Mouse (Mus musculus) forebrain, embryonic 10.5 days (tissue): ENCODE data around the gene Fam120a. TPM values are rescaled to one million over a fixed set of nuclear protein-coding genes. Genes with fewer than 3 reads are reported as not detected.
A peak's percentile ranks its signal among the peaks of the same experiment; 100 is the strongest.

ENCODE experiments used
- DNase-seq: peaks from one replicate; pipeline ENCODE4 v3.0.0-alpha.2; 2017; ENCODE audit warnings: low spot score; ENCODE audit errors: extremely low spot score
- H3K27ac ChIP-seq: fragments of 300-500 bp; sonication (generic); 2 replicates; pipeline ENCODE4 v1.5.1; 2016; ENCODE audit warnings: mild to moderate bottlenecking
- H3K27me3 ChIP-seq: fragments of 300-500 bp; sonication (generic); 2 replicates; pipeline ENCODE4 v1.6.1; 2016; ENCODE audit warnings: mild to moderate bottlenecking; ENCODE audit not compliant: poor library complexity, severe bottlenecking
- H3K36me3 ChIP-seq: fragments of 300-500 bp; sonication (generic); replicated peaks from 2 replicates; pipeline ENCODE4 v1.6.1; 2016; ENCODE audit warnings: mild to moderate bottlenecking, moderate library complexity
- H3K4me1 ChIP-seq: fragments of 300-500 bp; sonication (generic); 2 replicates; pipeline ENCODE4 v1.6.1; 2016
- H3K4me3 ChIP-seq: fragments of 300-500 bp; sonication (generic); 2 replicates; pipeline ENCODE4 v1.5.1; 2016; ENCODE audit warnings: mild to moderate bottlenecking, moderate library complexity
- H3K9me3 ChIP-seq: fragments of 300-500 bp; sonication (generic); 2 replicates; pipeline ENCODE4 v1.6.1; 2016; ENCODE audit warnings: mild to moderate bottlenecking, moderate library complexity
- WGBS: fragments of 180-500 bp; shearing (Covaris S2); methylation state at CpG from one replicate; pipeline ENCODE4 v1.1.7; 2016; 5-methylcytosine and 5-hydroxymethylcytosine counted together
- polyA plus RNA-seq: library from polyadenylated mRNA; unstranded; fragments of >200 nt; fragmentation: Nextera tagmentation; extraction: Ambion mirVana; gene quantifications from 2 replicates; pipeline ENCODE4 v1.2.1, GENCODE M21; 2016

Fam120a gene
- polyA plus RNA-seq, 1 experiment from 2014 or later, result 14.5 TPM

DNA sequence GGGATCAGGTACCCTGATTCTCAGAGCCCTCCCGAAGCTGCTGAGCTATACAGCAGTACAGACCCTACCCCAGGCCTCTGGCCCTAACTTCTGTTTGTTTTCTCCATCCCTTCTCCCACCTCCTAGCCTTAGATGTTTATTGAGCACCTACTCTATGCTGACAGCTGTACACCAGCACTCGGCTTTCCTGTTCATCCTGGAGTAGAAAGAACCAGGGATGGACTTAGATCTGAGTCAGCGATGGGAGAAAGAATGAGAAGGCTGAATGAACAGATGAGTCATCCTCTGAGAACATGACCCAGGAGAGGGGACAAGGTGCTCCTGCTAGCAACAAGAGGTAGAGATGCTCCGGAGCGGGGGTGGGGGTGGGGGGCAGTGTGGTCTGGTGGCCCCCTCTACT lies 95.1 kb downstream of the Fam120a start:
- WGBS, result 83% methylated on average over 5 of the region's 5 CpGs
- no peak for DNase-seq
- Histone ChIP-seq H3K27ac (no peak overlapping the region), H3K27me3 (no peaks in the 10 kb centered on the region), H3K4me3 (peak overlapping the region; percentile 93; the same call in 1 of the 2 replicates), H3K36me3 (peaks cover 20% of the 10 kb centered on the region), H3K4me1 (peaks cover 37% of the 10 kb centered on the region), H3K9me3 (no peaks in the 10 kb centered on the region)

GRCm38 (mm10) chr13:48871887-48872606 lies 95.8 kb downstream of the Fam120a start:
- Histone ChIP-seq H3K4me3 (peak overlapping the region; percentile 93), H3K27me3 (no peaks in the 10 kb centered on the region), H3K27ac (peak overlapping the region; percentile 99), H3K4me1 (peaks cover 40% of the 10 kb centered on the region), H3K36me3 (peaks cover 20% of the 10 kb centered on the region), H3K9me3 (no peaks in the 10 kb centered on the region)
- 69% methylated on average over 7 of the region's 7 CpGs for WGBS
- DNase-seq, result no peak

DNA sequence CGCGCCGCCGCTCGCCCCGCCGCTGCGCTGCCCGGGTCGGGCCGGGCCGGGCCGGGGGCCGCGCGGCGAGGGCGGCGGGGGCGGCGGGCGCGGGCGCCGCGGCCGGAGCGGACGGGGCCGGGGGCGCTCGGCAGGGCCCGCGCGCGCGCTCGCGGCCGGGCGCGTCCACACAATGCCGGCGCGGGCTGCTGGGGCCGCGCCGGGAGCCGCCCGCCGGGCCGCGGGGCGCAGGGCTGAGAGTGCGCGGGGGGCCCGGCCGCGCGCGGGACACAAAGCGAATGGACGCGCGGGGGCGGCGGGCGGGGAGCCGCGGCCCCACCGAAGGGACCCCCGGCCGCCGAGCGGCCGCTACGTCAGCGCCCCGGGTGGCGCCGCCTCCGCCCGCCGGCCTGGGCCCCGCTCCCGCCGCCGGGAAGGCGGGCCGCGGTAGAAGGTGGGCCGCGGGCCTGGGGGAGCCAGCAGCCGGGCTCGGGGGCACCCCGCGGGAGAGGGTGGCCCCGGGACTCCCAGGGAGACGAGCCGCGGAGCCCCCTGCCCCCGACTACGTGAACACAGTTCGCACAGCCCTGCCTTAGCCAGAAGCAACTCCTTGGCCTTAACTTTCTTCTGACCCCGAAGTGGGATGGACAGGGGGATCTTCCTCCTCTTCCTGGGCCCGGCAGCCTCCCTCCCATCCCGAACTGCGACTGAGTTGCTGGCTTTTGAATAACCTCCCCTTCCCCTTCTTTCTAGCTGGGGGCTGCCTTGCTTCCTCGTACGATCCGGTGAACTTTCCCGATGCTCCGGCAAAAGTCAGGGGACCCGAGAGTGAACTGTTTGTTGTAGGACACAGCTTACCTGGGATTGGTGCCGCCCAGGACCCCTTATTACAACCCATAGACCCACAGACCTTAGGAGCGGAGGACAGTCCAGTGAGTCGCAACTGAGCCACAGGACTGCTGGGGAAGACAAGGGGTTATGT lies 96.8 kb downstream of the Fam120a start, which contains the start of gene Phf2:
Gene Phf2, minus strand, starts transcription at position 349 of the 961 bp plus-strand sequence.
- 7% methylated on average over 117 of the region's 117 CpGs for WGBS
- H3K4me3 ChIP-seq, result peak within 1 kb of the TSS; percentile 93
- H3K36me3 ChIP-seq, result peaks cover 10% of the 10 kb centered on the region
- peak within 1 kb of the TSS; percentile 99 for H3K27ac ChIP-seq
- H3K9me3 ChIP-seq, result no peaks in the 10 kb centered on the region
- peaks cover 49% of the 10 kb centered on the region for H3K4me1 ChIP-seq
- peak; percentile 64 for DNase-seq
- no peaks in the 10 kb centered on the region for H3K27me3 ChIP-seq

DNA sequence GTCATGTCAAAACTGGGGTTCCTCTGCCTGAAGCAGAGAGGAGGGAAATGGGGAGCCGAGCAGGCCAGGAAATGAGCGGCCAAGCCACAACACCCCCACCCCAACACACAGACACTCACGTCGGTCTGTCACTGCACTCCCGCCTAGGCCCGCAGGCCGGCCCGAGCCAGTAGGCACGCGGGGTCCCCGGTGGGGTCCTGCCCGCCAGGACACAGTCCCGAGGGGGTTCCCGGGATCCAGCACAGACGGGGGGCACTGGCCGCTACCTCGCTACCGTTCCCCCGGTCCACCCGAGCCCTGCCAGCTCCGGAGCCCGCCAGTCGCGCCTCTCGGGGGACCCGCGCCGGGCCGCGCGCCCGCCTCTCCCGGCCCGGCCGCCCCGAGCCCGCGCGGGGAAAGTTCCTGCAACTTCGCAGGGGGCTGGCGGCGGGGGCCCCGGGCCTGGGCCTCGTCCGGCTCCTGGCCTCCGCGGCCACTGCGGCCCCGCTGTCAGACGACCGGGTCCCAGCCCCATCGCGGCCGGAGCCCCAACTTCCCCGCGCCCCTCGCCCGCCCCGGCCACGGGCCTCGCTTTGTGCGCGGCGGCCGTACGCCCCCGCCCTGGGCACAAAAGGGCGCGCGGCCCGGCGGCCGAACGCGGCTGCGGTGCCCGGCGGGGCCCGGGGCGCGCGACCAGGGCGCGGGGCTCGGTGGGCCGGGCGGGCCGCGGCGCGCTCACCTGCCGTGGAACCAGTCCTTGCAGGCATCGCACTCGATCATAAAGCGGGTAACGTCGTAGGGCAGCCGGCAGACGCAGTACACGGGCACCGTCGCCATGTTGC lies 97.7 kb downstream of the Fam120a start:
- WGBS, result under 1% methylated on average over 100 of the region's 102 CpGs

GRCm38 (mm10) chr13:48869600-48869949 lies 98.2 kb downstream of the Fam120a start:
- Histone ChIP-seq H3K36me3 (peaks cover 9% of the 10 kb centered on the region), H3K27me3 (no peaks in the 10 kb centered on the region), H3K27ac (peak overlapping the region; percentile 99), H3K9me3 (no peaks in the 10 kb centered on the region), H3K4me3 (peak overlapping the region; percentile 93), H3K4me1 (peaks cover 59% of the 10 kb centered on the region)
- no peak for DNase-seq
- WGBS, result 17% methylated on average over 5 of the region's 5 CpGs

More for the DNA sequence above, 97.7 kb downstream of the Fam120a start:
- Histone ChIP-seq H3K4me3 (peak overlapping the region; percentile 93), H3K27ac (peak overlapping the region; percentile 99), H3K36me3 (peaks cover 4% of the 10 kb centered on the region; the same call in 1 of the 2 replicates), H3K27me3 (no peaks in the 10 kb centered on the region), H3K4me1 (peaks cover 55% of the 10 kb centered on the region), H3K9me3 (no peaks in the 10 kb centered on the region)
- peak; percentile 51 for DNase-seq

DNA sequence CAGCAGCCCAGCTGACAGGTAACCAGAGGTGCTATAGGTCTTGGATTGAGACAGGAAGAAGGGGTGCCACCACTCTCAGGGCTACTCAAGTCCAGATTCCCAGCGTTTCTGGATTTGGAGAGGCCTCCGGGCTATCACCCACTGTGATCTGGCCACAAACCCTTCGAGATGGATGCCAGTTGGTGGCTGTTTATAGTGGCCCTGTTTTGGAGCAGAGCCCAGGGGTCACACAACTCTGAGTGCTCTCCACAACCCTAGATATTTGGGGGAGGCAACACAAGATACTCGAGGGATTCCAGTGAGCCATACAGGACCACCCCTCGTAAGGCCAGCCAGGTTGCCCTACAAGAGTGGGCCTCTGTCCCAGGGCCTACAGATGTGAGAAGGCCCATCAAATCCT lies 98.7 kb downstream of the Fam120a start:
- peaks cover 62% of the 10 kb centered on the region for H3K4me1 ChIP-seq
- H3K27me3 ChIP-seq, result no peaks in the 10 kb centered on the region
- DNase-seq, result no peak
- H3K36me3 ChIP-seq, result peaks cover 12% of the 10 kb centered on the region
- H3K27ac ChIP-seq, result peak overlapping the region; percentile 99
- peak overlapping the region; percentile 93 for H3K4me3 ChIP-seq
- H3K9me3 ChIP-seq, result no peaks in the 10 kb centered on the region
- WGBS, result 22% methylated on average over 5 of the region's 5 CpGs

GRCm38 (mm10) chr13:48864673-48865356 lies 103.0 kb downstream of the Fam120a start:
- no peak overlapping the region for H3K27ac ChIP-seq
- WGBS, result 80% methylated on average over 12 of the region's 12 CpGs
- H3K4me1 ChIP-seq, result peaks cover 66% of the 10 kb centered on the region
- peaks cover 6% of the 10 kb centered on the region; the same call in 1 of the 2 replicates for H3K9me3 ChIP-seq
- DNase-seq, result no peak
- no peaks in the 10 kb centered on the region for H3K27me3 ChIP-seq
- peaks cover 14% of the 10 kb centered on the region for H3K36me3 ChIP-seq
- H3K4me3 ChIP-seq, result no peak overlapping the region

DNA sequence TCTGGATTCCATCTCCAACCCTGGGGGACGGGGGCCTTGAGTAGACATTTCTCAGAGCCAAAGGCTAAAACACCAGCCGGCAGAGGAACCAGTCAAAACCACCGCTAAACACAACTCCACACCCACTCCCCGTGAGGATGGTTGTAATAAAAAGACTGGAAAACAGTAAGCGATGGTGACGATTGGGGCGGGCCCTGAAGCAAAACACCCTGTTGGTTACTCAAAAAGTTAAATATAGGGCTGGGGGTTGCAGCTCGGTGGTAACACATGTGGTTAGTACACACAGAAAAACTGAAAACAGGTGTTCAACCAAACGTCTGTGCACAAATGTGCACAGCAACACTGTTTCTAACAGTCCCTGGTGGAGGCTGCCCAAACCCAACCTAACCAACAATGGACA lies 104.3 kb downstream of the Fam120a start:
- 81% methylated on average over 9 of the region's 9 CpGs for WGBS
- peaks cover 66% of the 10 kb centered on the region for H3K4me1 ChIP-seq

DNA sequence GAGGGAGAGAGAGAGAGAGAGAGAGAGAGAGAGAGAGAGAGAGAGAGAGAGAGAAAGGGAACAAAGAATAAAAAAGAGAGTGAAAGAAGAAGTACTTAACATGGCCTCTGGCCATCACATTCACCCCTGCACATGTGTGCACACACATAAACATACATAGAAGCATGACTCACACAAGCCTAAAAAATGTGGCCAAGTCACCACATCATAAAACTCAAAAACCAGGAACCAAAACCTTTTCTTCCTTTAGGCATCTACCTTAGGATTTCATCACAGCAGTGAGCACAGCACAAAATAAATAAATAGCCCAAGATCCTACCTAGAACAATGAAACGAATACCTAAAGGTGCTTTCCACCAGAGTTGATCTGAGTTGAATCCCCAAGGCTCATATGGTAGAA lies 105.9 kb downstream of the Fam120a start:
- Histone ChIP-seq H3K36me3 (peaks cover 17% of the 10 kb centered on the region), H3K4me3 (no peak overlapping the region), H3K27me3 (no peaks in the 10 kb centered on the region), H3K27ac (no peak overlapping the region), H3K4me1 (peaks cover 68% of the 10 kb centered on the region), H3K9me3 (peaks cover 6% of the 10 kb centered on the region; the same call in 1 of the 2 replicates)
- no peak for DNase-seq
- WGBS, result 92% methylated on average over 1 of the region's 1 CpGs

More for the DNA sequence above, 104.3 kb downstream of the Fam120a start:
- peaks cover 6% of the 10 kb centered on the region; the same call in 1 of the 2 replicates for H3K9me3 ChIP-seq
- peaks cover 17% of the 10 kb centered on the region for H3K36me3 ChIP-seq
- no peak overlapping the region for H3K27ac ChIP-seq
- DNase-seq, result no peak
- H3K27me3 ChIP-seq, result no peaks in the 10 kb centered on the region
- H3K4me3 ChIP-seq, result no peak overlapping the region

DNA sequence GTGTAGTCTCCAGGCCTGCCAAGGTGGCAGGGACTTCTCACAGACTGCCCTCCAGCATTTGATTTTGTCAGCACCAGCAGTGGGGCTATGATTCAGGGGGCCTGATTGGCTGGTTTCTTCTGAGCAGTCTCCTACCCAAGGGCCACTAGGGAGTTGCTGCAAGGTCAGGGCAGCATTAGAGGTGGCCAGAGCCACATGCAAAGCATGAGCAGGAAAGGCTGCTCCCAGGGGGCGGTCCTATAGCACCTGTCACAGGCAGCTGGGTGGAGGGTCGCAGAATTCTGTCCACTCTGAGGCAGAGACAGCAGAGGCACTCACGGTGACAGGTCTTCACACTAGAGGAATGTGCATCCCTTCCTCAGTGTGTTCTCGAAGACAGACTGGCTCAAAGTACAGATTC lies 109.0 kb downstream of the Fam120a start:
- Histone ChIP-seq H3K36me3 (peaks cover 9% of the 10 kb centered on the region), H3K27me3 (no peaks in the 10 kb centered on the region), H3K27ac (peak overlapping the region; percentile 27; the same call in 1 of the 2 replicates), H3K9me3 (peaks cover 6% of the 10 kb centered on the region; the same call in 1 of the 2 replicates), H3K4me3 (no peak overlapping the region), H3K4me1 (peaks cover 66% of the 10 kb centered on the region)
- no peak for DNase-seq
- 79% methylated on average over 4 of the region's 4 CpGs for WGBS

DNA sequence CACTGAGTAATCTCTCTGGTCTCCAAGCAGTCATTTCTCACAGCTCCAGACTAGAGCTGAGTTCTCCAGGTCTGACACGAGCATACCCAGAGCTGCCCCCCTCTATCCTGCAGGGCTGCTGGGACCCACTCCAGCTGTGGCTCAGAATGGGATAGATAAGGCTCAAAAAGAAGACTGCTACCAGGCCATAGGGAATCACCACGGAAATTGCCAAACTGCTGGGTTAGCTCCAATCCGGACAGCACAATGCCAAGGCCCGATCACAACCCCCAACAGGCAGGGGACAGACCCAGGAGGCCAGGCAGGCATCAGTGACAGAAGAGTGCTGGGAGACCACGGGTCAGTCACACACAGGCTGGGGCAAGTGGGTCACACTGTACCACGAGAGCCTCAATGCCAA lies 109.8 kb downstream of the Fam120a start:
- Histone ChIP-seq H3K4me3 (no peak overlapping the region), H3K27ac (peak overlapping the region; percentile 53; the same call in 1 of the 2 replicates), H3K9me3 (peaks cover 6% of the 10 kb centered on the region; the same call in 1 of the 2 replicates), H3K36me3 (peaks cover 9% of the 10 kb centered on the region), H3K4me1 (peaks cover 65% of the 10 kb centered on the region), H3K27me3 (no peaks in the 10 kb centered on the region)
- DNase-seq, result no peak
- WGBS, result 73% methylated on average over 6 of the region's 6 CpGs
